Mouse (Mus musculus): ENCODE results near the gene Krt33b.

The Krt33b gene

GRCm38 (mm10) chr11:100029768-100030167, at the start of gene Krt33b:
Krt33b (minus strand) TSS chr11:100029868.
- CTCF ChIA-PET, result interaction anchor here (0.6 kb wide), 1 partner anchor 329 kb away, joined by 7 read pairs; no protein-coding TSS in a partner anchor

- CTCF ChIA-PET, result no interaction called here
Observed at GRCm38 (mm10) chr11:100073873-100074272, 44.2 kb upstream of the Krt33b start.

GRCm38 (mm10) chr11:100067293-100068036, 37.8 kb upstream of the Krt33b start:
- CTCF ChIA-PET, result no interaction called here

- CTCF ChIA-PET, result no interaction called here
Observed at GRCm38 (mm10) chr11:100066236-100067010, 36.8 kb upstream of the Krt33b start.

- CTCF ChIA-PET, result no interaction called here
Observed at GRCm38 (mm10) chr11:100058875-100059274, 29.2 kb upstream of the Krt33b start.

GRCm38 (mm10) chr11:100055686-100056655, 26.3 kb upstream of the Krt33b start:
- CTCF ChIA-PET, result no interaction called here

GRCm38 (mm10) chr11:100050451-100050850, 20.8 kb upstream of the Krt33b start, which contains the start of gene Krt31:
Krt31 (minus strand) TSS chr11:100050551.
- CTCF ChIA-PET, result no interaction called here

- CTCF ChIA-PET, result no interaction called here
Observed at GRCm38 (mm10) chr11:100047193-100047592, 17.5 kb upstream of the Krt33b start.

- CTCF ChIA-PET, result no interaction called here
Observed at GRCm38 (mm10) chr11:100046303-100046866, 16.7 kb upstream of the Krt33b start.

GRCm38 (mm10) chr11:100041454-100041853, 11.8 kb upstream of the Krt33b start, which contains the start of gene Krt34:
Krt34 (minus strand) TSS chr11:100041554.
- CTCF ChIA-PET, result no interaction called here

- CTCF ChIA-PET, result no interaction called here
Observed at GRCm38 (mm10) chr11:100021438-100021837, 8.2 kb downstream of the Krt33b start.

- CTCF ChIA-PET, result no interaction called here
Observed at GRCm38 (mm10) chr11:100019466-100019865, 10.2 kb downstream of the Krt33b start.

GRCm38 (mm10) chr11:100016112-100016511, 13.6 kb downstream of the Krt33b start, which contains the start of gene Krt33a:
Krt33a (minus strand) TSS chr11:100016212.
- CTCF ChIA-PET, result interaction anchor here (1.0 kb wide), 1 partner anchor 10 kb away, joined by 3 read pairs; no protein-coding TSS in a partner anchor

- CTCF ChIA-PET, result no interaction called here
Observed at GRCm38 (mm10) chr11:100013691-100014171, 15.9 kb downstream of the Krt33b start.

GRCm38 (mm10) chr11:100010682-100011081, 19.0 kb downstream of the Krt33b start:
- CTCF ChIA-PET, result no interaction called here

- CTCF ChIA-PET, result no interaction called here
Observed at GRCm38 (mm10) chr11:100008336-100008735, 21.3 kb downstream of the Krt33b start.

- CTCF ChIA-PET, result no interaction called here
Observed at GRCm38 (mm10) chr11:100006624-100007023, 23.0 kb downstream of the Krt33b start.

GRCm38 (mm10) chr11:100005905-100006304, 23.8 kb downstream of the Krt33b start:
- CTCF ChIA-PET, result interaction anchor here (0.6 to 0.9 kb wide), 2 partner anchors 10 to 630 kb away, joined by 3 read pairs; partner anchors contain the start of gene Krt33a

GRCm38 (mm10) chr11:100004846-100005245, 24.8 kb downstream of the Krt33b start:
- CTCF ChIA-PET, result no interaction called here

- CTCF ChIA-PET, result no interaction called here
Observed at GRCm38 (mm10) chr11:99999091-99999490, 30.6 kb downstream of the Krt33b start.

- CTCF ChIA-PET, result no interaction called here
Observed at GRCm38 (mm10) chr11:99994384-99994661, 35.3 kb downstream of the Krt33b start.

All from spleen, embryonic (tissue).